Mouse (Mus musculus) heart, postnatal 0 days (tissue): ENCODE results near the gene Olfr935.

ENCODE experiments used
- CTCF ChIP-seq: IDR thresholded peaks from 2 replicates; pipeline ENCODE4 v1.5.1; 2016; ENCODE audit warnings: antibody characterized with exemption, control low read depth, low read depth
- EP300 ChIP-seq: IDR thresholded peaks from 2 replicates; pipeline ENCODE4 v1.6.1; 2016; ENCODE audit warnings: antibody characterized with exemption, low read depth

DNA sequence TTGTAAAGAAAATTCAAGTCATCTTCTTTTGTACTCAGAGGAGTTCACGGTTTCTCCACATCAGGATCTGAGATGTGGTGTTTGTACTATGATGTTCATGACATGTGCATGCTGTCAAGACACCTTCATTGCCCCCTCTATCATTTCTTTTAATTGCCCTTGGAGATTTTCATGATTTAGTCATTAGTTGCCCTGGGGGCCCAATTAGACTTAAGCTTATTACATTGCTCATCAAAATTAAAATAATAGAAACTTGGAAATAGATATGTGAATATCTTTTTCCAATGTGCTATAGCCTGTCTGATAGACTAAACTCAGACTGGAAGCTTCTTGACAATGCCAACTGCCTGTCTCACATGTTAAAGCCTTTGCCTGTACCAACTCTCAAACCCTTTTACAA is 23.8 kb upstream of the Olfr935 start, which contains the start of gene Olfr146:
- TF ChIP-seq CTCF = no peak
- no peak for TF ChIP-seq EP300
